Mouse (Mus musculus): ENCODE measurements around the gene Matk. TPM values are rescaled to one million over a fixed set of nuclear protein-coding genes. Genes with fewer than 3 reads are reported as not detected.

The Matk gene
- total and polyA plus RNA-seq, 3 experiments = 0.05 TPM; not detected in 2

DNA sequence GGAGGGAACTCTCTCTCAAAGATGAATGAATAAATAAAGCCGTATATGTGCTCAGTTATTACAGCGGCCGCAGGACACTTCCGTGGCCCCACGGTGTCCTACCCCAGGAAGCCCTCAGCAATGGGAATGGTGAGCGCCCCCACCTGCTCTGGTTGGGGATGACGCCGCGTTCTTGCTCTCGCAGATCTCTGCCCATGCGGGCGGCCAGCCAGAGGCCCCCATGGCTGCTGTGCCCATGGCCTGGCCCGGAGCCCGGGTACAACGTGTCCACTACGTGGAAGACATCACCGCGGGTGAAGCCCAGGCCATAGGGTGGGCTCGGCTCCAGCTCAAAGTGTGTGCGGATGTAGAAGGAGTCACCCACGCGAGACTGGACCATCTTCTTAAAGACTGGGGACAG is 24.9 kb downstream of the Matk start:
- DNase-seq (ENCODE audit: low spot score) (no peak), ATAC-seq (ENCODE audit: extremely low read depth, insufficient number of reproducible peaks, low FRiP score, poor library complexity, severe bottlenecking) (no peak)
- H3K4me3 ChIP-seq (ENCODE audit: low read depth, low read length) = no peak overlapping the region
- 0 out of 2 replicates have a peak, but pooled peaks cover 2% of the 10 kb centered on the region for H3K9me3 ChIP-seq (replicated peaks)
- peaks cover 20% of the 10 kb centered on the region for H3K4me1 ChIP-seq (ENCODE audit: insufficient read depth, low read depth, low read length)
- peaks cover 39% of the 10 kb centered on the region; the same call in 1 of the 2 replicates for H3K27me3 ChIP-seq (ENCODE audit: insufficient read depth, low read length)
- TF ChIP-seq CTCF (IDR thresholded peaks at IDR 0.05; ENCODE audit: low read depth, low read length) (no peak), TAL1 (conservative IDR thresholded peaks at IDR 0.05; ENCODE audit: low read depth, low read length) (no peak)
- peaks cover 20% of the 10 kb centered on the region for H3K36me3 ChIP-seq (replicated peaks)

DNA sequence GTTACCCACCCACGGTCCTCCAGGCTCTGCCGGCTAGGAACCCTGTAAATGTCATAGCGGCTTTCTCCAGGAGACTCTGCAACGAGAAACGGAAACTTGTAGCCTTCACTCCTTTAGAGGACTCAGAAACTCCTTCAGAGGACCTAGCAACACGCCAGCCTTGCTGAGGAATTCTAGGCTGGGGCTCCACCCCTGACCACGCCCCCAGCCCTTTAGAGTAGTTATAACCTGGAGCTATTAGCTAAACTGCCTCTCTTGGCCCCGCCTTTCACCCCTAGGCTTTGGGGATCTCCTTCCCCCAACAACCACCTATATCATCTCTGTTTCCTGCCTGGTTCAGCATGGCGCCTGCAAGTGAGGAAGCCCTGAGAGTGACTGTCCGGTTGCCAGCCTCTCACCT is 26.8 kb downstream of the Matk start:
- no peak for DNase-seq (ENCODE audit: low spot score)
- Histone ChIP-seq H3K9me3 (replicated peaks) (0 out of 2 replicates have a peak, but pooled peaks cover 2% of the 10 kb centered on the region), H3K36me3 (replicated peaks) (peaks cover 1% of the 10 kb centered on the region), H3K4me1 (ENCODE audit: insufficient read depth, low read depth, low read length) (peaks cover 26% of the 10 kb centered on the region), H3K27me3 (ENCODE audit: insufficient read depth, low read length) (peaks cover 57% of the 10 kb centered on the region), H3K4me3 (ENCODE audit: low read depth, low read length) (no peak overlapping the region)
- TF ChIP-seq CTCF (IDR thresholded peaks at IDR 0.05; ENCODE audit: low read depth, low read length) (no peak), GATA1 (IDR thresholded peaks at IDR 0.05; ENCODE audit: borderline replicate concordance, low read length) (no peak), TAL1 (conservative IDR thresholded peaks at IDR 0.05; ENCODE audit: low read depth, low read length) (no peak), POLR2AphosphoS5 (IDR thresholded peaks at IDR 0.05; ENCODE audit: insufficient replicate concordance, low read depth, low read length) (no peak), GATA2 (IDR thresholded peaks at IDR 0.05; ENCODE audit: borderline replicate concordance, low read depth, low read length) (no peak)
- ATAC-seq (ENCODE audit: extremely low read depth, insufficient number of reproducible peaks, low FRiP score, poor library complexity, severe bottlenecking) = no peak

GRCm38 (mm10) chr10:81284189-81284588 is 31.5 kb downstream of the Matk start:
- peaks cover 61% of the 10 kb centered on the region for H3K27me3 ChIP-seq (ENCODE audit: insufficient read depth, low read length)
- H3K4me3 ChIP-seq (ENCODE audit: low read depth, low read length) = no peak overlapping the region
- no peak for TF ChIP-seq GATA1 (IDR thresholded peaks at IDR 0.05; ENCODE audit: borderline replicate concordance, low read length)
- TF ChIP-seq CTCF (IDR thresholded peaks at IDR 0.05; ENCODE audit: low read depth, low read length) = no peak
- TF ChIP-seq POLR2AphosphoS5 (IDR thresholded peaks at IDR 0.05; ENCODE audit: insufficient replicate concordance, low read depth, low read length) = no peak
- TF ChIP-seq GATA2 (IDR thresholded peaks at IDR 0.05; ENCODE audit: borderline replicate concordance, low read depth, low read length) = no peak
- TF ChIP-seq TAL1 (conservative IDR thresholded peaks at IDR 0.05; ENCODE audit: low read depth, low read length) = no peak
- no peak for ATAC-seq (ENCODE audit: extremely low read depth, insufficient number of reproducible peaks, low FRiP score, poor library complexity, severe bottlenecking)
- DNase-seq (ENCODE audit: low spot score) = no peak
- no peaks in the 10 kb centered on the region for H3K36me3 ChIP-seq (replicated peaks)
- H3K9me3 ChIP-seq (replicated peaks) = no peaks in the 10 kb centered on the region
- peaks cover 54% of the 10 kb centered on the region for H3K4me1 ChIP-seq (ENCODE audit: insufficient read depth, low read depth, low read length)

- Histone ChIP-seq H3K9me3 (replicated peaks) (no peaks in the 10 kb centered on the region), H3K4me1 (ENCODE audit: insufficient read depth, low read depth, low read length) (peaks cover 55% of the 10 kb centered on the region), H3K4me3 (ENCODE audit: low read depth, low read length) (peak overlapping the region; percentile 23; the same call in 1 of the 2 replicates), H3K36me3 (replicated peaks) (no peaks in the 10 kb centered on the region), H3K27me3 (ENCODE audit: insufficient read depth, low read length) (peaks cover 58% of the 10 kb centered on the region)
- no peak for DNase-seq (ENCODE audit: low spot score)
- no peak for ATAC-seq (ENCODE audit: extremely low read depth, insufficient number of reproducible peaks, low FRiP score, poor library complexity, severe bottlenecking)
- TF ChIP-seq CTCF (IDR thresholded peaks at IDR 0.05; ENCODE audit: low read depth, low read length) = no peak
- TF ChIP-seq GATA1 (IDR thresholded peaks at IDR 0.05; ENCODE audit: borderline replicate concordance, low read length) = no peak
- TF ChIP-seq GATA2 (IDR thresholded peaks at IDR 0.05; ENCODE audit: borderline replicate concordance, low read depth, low read length) = no peak
- TF ChIP-seq TAL1 (conservative IDR thresholded peaks at IDR 0.05; ENCODE audit: low read depth, low read length) = no peak
- no peak for TF ChIP-seq POLR2AphosphoS5 (IDR thresholded peaks at IDR 0.05; ENCODE audit: insufficient replicate concordance, low read depth, low read length)
These were observed 32.0 kb downstream of the Matk start for GRCm38 (mm10) chr10:81284719-81285118.

- ATAC-seq (ENCODE audit: extremely low read depth, insufficient number of reproducible peaks, low FRiP score, poor library complexity, severe bottlenecking) = peak; percentile 60; the same call in 1 of the 2 replicates
- peaks cover 59% of the 10 kb centered on the region for H3K4me1 ChIP-seq (ENCODE audit: insufficient read depth, low read depth, low read length)
These were observed 33.1 kb downstream of the Matk start for GRCm38 (mm10) chr10:81285694-81286450.

DNA sequence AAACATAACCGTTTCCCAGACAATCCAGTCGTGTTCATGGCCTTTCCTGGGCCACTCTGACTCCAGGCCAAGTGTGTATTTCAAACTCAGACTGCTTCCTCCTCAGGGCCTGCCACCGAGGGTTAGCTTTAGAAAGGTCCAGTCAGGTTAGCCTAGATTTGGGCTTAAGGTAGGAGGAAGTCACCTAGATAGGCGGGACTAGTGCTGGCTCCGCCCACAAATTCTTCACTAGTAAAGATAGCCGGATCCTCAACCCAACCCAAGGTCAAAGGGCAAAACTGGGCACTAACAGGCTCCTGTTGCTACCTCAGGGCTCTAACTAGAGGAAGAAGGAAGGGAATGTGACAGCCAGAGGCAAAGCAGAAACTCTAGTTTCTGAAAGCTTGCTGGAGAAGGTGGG is 33.9 kb downstream of the Matk start:
- DNase-seq (ENCODE audit: low spot score) (no peak), ATAC-seq (ENCODE audit: extremely low read depth, insufficient number of reproducible peaks, low FRiP score, poor library complexity, severe bottlenecking) (no peak)
- Histone ChIP-seq H3K27me3 (ENCODE audit: insufficient read depth, low read length) (peaks cover 50% of the 10 kb centered on the region), H3K36me3 (replicated peaks) (no peaks in the 10 kb centered on the region), H3K9me3 (replicated peaks) (no peaks in the 10 kb centered on the region), H3K4me3 (ENCODE audit: low read depth, low read length) (no peak overlapping the region), H3K4me1 (ENCODE audit: insufficient read depth, low read depth, low read length) (peaks cover 66% of the 10 kb centered on the region)
- TF ChIP-seq GATA1 (IDR thresholded peaks at IDR 0.05; ENCODE audit: borderline replicate concordance, low read length) (no peak), POLR2AphosphoS5 (IDR thresholded peaks at IDR 0.05; ENCODE audit: insufficient replicate concordance, low read depth, low read length) (no peak), GATA2 (IDR thresholded peaks at IDR 0.05; ENCODE audit: borderline replicate concordance, low read depth, low read length) (no peak)

More at GRCm38 (mm10) chr10:81285694-81286450, 33.1 kb downstream of the Matk start:
- Histone ChIP-seq H3K9me3 (replicated peaks) (no peaks in the 10 kb centered on the region), H3K36me3 (replicated peaks) (no peaks in the 10 kb centered on the region), H3K4me3 (ENCODE audit: low read depth, low read length) (peak overlapping the region; percentile 70), H3K27me3 (ENCODE audit: insufficient read depth, low read length) (peaks cover 55% of the 10 kb centered on the region)
- DNase-seq (ENCODE audit: low spot score) = peak; percentile 91
- TF ChIP-seq CTCF (IDR thresholded peaks at IDR 0.05; ENCODE audit: low read depth, low read length) (no peak), TAL1 (conservative IDR thresholded peaks at IDR 0.05; ENCODE audit: low read depth, low read length) (no peak), POLR2AphosphoS5 (IDR thresholded peaks at IDR 0.05; ENCODE audit: insufficient replicate concordance, low read depth, low read length) (no peak)
